Mouse (Mus musculus) left cerebral cortex, postnatal 14 days (tissue): ENCODE measurements around the gene Abcb9. TPM values are rescaled to one million over a fixed set of nuclear protein-coding genes. Genes with fewer than 3 reads are reported as not detected.

ENCODE experiments used
- DNase-seq, 2 experiments: peaks; one replicate each; pipeline ENCODE4 v3.0.0; 2021 to 2022; ENCODE audit warnings: low spot score in 2 of 2, mixed read lengths in 1 of 2
- intact Hi-C: fragments of 180-260 bp; cut with DNase I; formaldehyde crosslinking; loops from one replicate; pipeline ENCODE4 v1.15.1; 2025
- total RNA-seq, 2 experiments: library from RNA; stranded (reverse); gene quantifications; 2 replicates each; pipeline ENCODE4 v1.2.3; 2021

The Abcb9 gene
- total RNA-seq, 2 experiments from 2014 or later, result 57.5 to 58.4 TPM

DNA sequence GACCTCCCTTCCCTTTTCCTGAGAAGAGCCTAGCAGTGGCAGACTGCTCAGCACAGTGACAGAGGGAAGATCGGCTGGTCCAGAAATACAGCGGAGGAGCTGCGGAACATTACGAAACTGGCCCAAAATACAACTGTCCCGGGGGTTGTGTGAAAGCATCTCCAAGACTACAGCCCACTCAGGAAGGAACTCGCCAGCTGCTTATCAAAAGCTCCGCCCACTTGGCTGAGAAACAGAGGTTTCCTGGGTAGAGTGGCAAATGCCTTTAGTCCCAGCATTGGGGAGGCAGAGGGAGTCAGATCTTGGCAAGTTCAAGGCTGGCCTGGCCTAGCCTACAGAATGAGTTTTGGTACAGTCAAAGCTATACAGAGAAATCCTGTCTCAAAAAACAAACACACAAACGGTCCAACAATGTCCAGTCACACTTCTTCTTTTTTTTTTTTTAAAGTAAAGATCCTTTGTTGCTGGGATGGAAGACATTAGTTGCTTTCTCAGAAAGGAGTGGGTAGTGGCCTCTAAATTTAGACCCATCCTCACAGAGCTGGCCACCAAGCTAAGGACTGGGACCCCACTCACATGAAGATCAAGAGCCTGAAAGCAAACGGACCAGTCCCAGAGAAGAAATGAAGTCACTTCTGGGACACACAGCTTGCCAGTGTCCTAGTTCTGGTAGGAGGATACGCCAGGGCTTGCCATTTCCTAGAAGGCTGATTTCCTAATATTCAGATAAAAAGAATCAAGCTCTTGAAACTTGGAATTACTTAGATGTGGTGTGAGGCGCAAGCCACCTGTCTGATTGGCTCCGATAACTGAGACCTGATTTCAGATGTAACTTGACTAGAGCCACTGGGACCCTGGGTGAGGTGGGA lies 76.0 kb downstream of the Abcb9 start:
- peak; percentile 86 to 95 for DNase-seq
- intact Hi-C loops, result no loop called here

DNA sequence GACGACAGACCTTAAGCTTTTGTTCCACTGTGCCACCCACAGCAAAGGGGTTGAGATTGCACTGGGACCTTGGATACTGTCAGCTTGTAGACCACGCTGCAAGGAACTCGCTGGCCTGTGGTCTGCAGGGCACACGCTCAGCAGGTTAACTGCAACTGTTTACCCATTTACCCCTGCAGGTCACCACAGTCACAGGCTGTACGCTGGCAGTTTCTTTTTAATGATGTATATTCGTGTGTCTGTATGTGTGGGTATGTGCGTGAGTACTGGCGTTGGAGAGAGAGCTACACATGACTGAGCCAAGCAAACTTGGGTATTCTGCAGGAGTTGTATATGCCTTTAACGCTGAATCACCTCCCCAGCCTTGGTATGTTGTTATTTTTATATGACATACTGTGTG lies 76.9 kb downstream of the Abcb9 start:
- intact Hi-C loops, result no loop called here
- DNase-seq, result no peak

DNA sequence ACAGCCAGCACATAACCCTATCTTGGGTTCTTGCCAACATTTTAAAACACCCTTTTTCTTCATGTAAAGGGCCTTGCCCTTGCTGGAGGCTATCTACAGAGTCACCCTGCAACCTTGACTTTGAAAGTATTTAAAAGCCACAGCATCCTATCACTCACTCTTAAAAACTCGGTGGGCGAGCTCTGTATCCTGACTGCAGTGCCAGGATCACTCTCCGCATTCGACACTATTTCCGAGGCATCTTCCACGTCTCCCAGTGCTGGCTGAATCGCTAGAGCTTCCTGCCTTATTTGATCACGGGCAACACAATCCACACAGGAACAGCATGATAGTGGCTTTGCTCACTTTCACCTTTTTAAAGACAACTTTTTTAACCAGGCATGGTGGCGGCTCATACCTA lies 77.7 kb downstream of the Abcb9 start:
- intact Hi-C loops, result no loop called here
- DNase-seq, result no peak

DNA sequence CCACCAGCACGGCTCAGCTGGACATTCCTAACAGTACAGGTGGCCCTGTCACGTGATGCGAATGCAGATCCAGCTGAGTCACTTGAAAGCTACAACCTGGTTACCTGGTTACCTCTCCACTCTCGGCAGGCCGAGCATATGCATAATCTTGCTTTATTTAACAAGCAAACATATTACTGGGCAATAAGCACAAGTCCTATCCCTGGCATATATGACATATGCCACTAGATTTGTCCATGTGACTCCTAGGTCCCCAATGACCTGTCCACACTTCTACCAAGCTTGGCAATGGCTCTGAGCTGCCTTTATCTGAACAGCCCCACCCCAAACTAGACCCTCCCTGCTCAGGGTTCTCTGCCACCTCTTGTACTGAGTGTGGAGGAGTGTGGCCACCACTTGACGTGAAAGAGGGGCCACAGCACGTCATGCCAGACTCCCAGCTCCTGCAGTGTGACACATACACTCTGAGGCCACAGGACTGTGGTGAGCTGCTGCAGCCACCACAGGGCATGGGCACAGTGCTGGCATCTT lies 79.2 kb downstream of the Abcb9 start:
- intact Hi-C loops, result no loop called here
- DNase-seq, result no peak

DNA sequence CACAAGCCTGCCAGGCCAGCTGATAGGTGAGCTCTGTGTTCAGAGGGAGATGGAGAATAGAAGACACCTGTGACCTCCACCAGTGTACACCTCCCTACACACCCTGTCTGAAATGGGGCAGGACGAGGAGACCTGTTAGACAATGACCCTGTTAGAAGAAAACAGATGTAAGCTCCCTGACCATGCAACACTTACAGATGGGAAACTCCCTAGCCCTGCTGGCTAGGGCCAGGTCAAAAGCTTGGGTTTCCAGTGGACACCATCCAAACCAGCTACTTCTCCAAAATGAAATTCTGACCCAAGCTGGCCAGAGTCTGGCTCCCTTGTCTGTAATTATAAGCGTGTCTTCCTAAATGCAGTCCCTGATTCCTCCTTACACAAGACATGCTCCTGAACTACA lies 79.9 kb downstream of the Abcb9 start:
- intact Hi-C loops, result no loop called here
- no peak for DNase-seq

DNA sequence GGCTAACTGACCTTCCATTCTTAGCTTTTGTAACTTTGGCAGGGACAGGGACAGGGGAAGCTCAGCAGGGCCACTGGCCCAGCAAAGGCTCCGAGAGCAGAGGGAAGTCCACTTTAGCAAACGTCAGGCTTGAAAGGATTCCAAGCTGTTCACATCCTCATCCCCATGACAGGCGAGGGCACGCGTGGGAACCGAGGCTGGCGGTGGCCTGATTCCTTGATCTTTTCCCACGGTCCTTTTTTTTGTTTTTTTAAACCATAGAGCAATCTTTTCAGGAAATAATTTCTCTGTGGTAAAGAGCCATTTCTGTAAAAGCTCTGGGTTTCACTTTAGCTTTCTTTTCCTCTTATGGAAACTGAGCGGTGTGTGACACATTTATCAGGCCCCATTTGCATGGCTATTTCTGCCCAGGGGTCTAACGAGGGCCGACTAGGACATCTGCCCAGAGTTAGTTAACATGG lies 80.8 kb downstream of the Abcb9 start:
- intact Hi-C loops, result no loop called here
- DNase-seq, result no peak

DNA sequence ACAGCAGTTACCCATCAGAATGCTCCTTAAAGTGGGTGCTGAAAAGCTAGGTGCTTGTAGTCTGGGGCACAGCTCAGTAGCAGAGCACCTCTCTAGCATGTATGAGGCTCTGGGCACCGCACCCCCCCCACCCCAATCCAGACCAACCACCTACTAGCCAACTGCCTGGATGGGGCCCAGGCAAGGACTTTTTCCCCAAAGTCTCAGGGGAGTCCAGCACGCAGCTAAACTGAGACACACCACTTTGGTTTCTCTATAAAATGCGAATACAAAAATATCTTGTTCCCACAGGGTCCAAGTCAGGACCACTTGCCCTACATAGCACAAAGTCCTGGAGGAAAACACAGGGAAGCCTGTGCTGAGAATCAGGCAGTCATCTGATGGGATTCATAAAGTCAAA lies 81.4 kb downstream of the Abcb9 start:
- intact Hi-C loops, result no loop called here
- DNase-seq, result no peak

DNA sequence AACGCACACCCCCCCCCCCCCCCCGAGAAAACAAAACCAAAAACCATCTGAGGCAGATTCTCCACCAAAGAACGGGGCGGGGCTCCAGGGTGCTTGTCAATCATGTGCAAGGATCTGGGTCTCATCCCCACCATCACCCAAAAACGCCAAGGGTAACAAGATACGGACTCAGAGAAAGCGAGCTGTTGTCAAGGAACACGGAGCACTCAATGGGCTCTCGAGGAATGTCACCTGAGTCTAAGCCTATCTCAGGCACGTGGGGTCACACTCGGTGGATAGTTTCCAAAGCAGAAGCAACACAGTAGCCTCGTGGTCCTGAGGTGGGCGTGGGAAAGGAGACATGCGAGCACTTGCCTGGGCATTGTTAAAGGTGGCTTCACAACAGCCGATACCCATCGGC lies 81.9 kb downstream of the Abcb9 start:
- DNase-seq, result no peak
- intact Hi-C loops, result no loop called here

DNA sequence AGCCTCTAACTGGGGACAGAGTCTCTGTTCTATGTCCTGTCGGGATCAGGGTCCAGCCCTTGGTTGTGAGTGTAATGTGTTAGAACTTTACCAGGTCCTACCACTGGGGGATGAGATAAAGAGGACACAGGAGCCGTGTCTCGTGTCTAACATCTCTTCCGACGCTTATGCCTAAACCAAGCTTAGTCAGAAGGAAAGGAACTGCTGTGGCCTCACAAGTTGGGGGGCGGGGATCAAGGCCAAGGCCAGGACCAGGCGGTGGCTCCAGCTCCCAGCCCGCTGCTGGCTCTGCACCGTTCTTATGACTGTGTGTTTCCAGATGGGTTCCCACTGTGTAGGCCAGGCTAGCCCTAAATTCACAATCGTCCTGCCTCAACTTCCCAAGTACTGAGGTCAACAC lies 82.7 kb downstream of the Abcb9 start:
- intact Hi-C loops, result no loop called here
- DNase-seq, result no peak

DNA sequence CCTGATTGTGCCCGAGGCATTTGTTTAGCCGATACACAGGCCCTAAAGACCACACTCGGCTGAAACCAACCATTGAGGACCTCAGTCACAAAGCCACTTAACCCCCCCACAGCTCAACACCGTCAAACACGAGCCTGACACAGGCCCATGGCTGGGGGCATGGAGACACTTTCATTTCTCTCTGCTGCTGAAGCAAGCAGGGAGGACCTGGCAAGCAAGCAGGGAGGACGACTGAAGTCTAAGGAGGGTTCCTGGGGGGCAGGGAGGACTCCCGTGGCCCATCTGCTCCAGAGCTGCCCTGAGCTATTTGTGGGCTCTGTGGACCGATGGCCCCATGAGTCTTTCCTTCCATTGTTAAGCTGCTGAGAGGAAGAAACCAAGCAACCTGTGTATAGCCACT lies 83.7 kb downstream of the Abcb9 start:
- intact Hi-C loops, result no loop called here
- DNase-seq, result no peak

Other genes with a start within 250 kb of the Abcb9 start
- gene Hcar2, start 230.3 kb downstream of the Abcb9 start, total RNA-seq, result not detected
- 1 to 10 TPM; 1.3 to 2.0 TPM for gene Hcar1, start 215.8 kb downstream of the Abcb9 start, total RNA-seq
- gene Denr, start 188.6 kb downstream of the Abcb9 start, total RNA-seq, result 10 to 100 TPM; 65.6 to 70.7 TPM
- gene Gm43518, start 168.4 kb downstream of the Abcb9 start, total RNA-seq, result not detected
- 1 to 10 TPM; 2.7 to 4.2 TPM for gene Ccdc62, start 165.1 kb downstream of the Abcb9 start, total RNA-seq
- 10 to 100 TPM; 82.6 to 85.0 TPM for gene Hip1r, start 122.2 kb downstream of the Abcb9 start, total RNA-seq
- gene Vps37b, start 63.5 kb downstream of the Abcb9 start, total RNA-seq, result 10 to 100 TPM; 51.4 to 58.3 TPM
- gene Ogfod2, start 16.5 kb upstream of the Abcb9 start, total RNA-seq, result 10 to 100 TPM; 36.0 to 42.1 TPM
- gene Arl6ip4, start 20.3 kb upstream of the Abcb9 start, total RNA-seq, result 10 to 100 TPM; 48.2 to 48.5 TPM
- 100 to 1,000 TPM; 202 to 237 TPM for gene Pitpnm2, start 154.0 kb upstream of the Abcb9 start, total RNA-seq
- 10 to 100 TPM; 17.5 to 18.9 TPM for gene Mphosph9, start 232.2 kb upstream of the Abcb9 start, total RNA-seq
- 10 to 100 TPM; 13.7 to 15.2 TPM for gene 2810006K23Rik, start 232.3 kb upstream of the Abcb9 start, total RNA-seq